Mouse (Mus musculus) adrenal gland (tissue): ENCODE results near the gene Rrp8.

Source experiments
- intact Hi-C: fragments of 180-260 bp; cut with DNase I; formaldehyde crosslinking; loops from one replicate; pipeline ENCODE4 v1.15.1; 2025

The Rrp8 gene

DNA sequence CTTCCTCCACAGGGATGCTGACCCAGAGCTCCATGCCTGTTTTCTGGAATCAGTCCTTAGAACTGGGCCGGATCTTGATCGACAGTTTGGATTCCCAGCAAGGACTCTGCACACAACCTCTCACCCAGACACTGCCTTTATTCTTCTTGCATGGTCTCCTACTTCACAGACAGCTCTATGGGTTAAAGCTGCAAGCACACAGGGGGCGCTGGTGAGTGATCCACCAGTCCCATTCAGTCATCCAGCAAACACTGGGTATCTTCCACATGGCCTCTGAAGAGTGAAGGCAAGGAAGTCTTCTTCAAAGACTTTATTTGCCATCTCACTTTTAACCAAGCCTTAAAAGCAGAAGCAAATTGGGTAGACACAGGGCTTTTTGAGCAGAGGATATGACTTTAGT lies 21.8 kb downstream of the Rrp8 start:
- intact Hi-C loops: no loop called here

DNA sequence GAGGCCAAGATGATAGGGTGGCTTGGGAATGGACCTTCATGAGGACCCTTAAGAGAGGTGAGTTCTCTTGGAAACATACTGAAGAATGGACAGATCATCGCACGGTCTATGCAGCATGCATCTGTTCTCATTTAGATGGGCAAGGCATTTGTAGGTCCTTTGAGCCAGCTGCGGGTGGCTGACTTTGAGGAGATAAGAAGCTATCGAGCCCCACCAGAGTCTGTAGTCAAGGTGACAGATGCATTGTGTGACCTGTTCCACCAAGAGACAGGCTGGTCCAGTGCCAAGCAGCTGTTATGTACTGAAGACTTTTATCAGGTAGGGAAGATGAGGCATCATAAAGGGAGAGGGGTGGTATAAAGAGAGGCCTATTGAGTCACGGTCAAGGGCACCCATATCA lies 28.5 kb downstream of the Rrp8 start:
- intact Hi-C loops: no loop called here

DNA sequence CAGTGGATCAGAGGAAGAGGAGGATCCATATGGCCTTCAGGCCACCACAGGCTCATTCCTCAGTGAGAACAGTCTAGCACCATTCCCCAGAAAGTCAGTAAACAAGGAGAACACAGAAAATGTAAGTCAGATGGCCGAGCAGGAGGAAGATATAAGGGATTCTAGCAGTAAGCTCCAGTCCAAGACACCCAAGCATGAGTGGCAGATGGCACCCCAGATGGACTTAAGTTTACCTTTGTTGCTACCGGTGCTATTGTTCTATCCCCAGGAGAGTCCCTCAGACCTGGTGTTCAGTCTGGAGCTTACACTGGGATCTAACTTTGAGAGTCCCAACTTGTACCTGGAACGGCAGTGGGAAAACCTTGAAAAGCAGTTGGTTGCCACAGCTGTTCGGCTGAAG lies 33.4 kb downstream of the Rrp8 start:
- intact Hi-C loops: no loop called here

DNA sequence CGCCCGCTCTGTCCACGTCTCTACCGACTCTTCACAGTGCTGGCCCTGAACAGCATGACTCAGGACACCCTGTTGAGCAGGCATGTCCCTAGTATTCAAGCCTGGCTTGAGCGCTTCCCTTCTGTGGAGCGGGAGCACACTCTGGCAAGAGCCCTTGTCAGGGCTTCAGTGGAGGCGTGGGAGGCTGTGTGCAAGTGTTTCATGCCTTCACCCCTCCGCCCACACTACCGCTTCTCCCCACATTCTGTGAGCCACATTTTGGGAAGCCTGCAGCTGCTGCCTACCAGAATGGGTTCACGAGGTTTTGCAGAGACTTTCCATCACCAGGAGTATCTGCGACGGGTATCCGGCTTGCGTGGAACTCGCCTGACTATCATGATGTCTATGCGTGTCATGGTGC lies 34.0 kb downstream of the Rrp8 start:
- intact Hi-C loops: no loop called here

DNA sequence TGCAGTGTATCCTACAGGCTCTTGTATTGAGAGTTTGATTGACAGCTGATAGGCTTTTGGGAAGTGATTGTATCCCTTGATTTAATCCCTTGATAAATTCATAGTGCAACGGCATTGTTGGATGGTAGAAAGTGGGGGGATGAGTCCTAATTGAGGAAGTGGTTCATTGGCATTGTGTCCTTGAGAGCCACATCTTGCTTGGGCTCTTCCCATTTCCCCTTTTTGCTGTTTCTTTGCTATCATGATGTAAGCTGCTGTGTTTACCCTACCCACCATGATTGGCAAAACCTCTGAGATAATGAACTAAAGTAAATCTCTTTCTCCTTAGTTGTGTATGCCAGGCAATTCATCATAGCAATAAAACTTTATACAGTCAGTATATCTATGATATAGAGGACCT lies 46.3 kb downstream of the Rrp8 start:
- intact Hi-C loops: no loop called here

DNA sequence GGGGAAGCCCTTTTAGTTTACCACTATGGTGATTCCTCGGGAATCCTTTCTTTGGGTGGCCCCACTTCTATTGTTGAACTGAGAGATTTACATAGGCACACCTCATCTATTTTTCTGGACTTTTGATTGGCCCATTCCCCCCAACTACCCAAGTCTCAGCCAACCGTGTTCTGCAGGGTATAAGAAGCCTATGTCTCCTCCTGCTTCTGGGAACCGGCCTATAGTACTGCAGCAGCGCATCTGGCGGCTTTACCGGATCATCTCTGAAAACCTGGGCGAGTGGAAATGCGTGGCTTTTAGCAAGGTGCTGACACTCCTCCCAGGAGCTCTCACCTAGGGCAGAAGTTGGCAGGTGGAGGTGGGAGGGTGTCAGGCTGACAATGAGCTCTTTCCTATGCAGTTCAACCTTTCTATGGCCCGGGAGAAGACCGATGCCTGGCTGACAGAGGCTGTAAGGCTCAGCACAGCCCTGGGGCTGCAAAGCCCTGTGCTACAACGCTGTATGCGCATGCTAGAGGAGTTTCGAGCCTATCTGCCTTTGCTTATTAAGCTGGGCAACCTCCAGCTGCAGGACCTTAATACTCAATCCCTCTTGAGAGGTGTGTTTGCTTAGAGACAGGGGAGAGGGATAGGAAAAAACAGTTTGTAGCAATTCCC lies 51.5 kb downstream of the Rrp8 start:
- intact Hi-C loops: no loop called here
